14 mouse cellular contexts compared by ENCODE assay signal in genomic region chrX:16918006-16918405, GRCm38 (mm10).
"Had no signal": no experiment of that assay in that cellular context is flagged by ENCODE, and none has a peak within 500 bp of the region (broad histone marks: within the 10 kb centered on the region; RNA-seq: fewer than 3 reads in every experiment).

No protein-coding gene starts in this region.

- DNase-seq: gastrocnemius, postnatal 14 days; gastrocnemius, postnatal 36 days; heart, adult 11 months; heart, adult 2 months; heart, postnatal 14 days; heart, postnatal 36 days; kidney, adult 11 months; kidney, adult 2 months; kidney, adult 9 months; kidney, postnatal 14 days; kidney, postnatal 36 days; layer of hippocampus, adult 9-11 months; layer of hippocampus, postnatal 36 days; left cerebral cortex, postnatal 4 days had no signal
